Mouse (Mus musculus) testis, adult 2 months (tissue): ENCODE data around the gene Tmem255a.

Experiments used
- CTCF ChIP-seq: fragments of 200-500 bp; IDR thresholded peaks from 2 replicates; pipeline ENCODE4 v1.5.1; 2012; ENCODE audit warnings: low read depth, mild to moderate bottlenecking, inconsistent platforms, low read length, moderate library complexity; ENCODE audit not compliant: control insufficient read depth, insufficient read depth, insufficient replicate concordance
- POLR2A ChIP-seq: fragments of 200-500 bp; IDR thresholded peaks from 2 replicates; pipeline ENCODE4 v1.6.1; 2012; ENCODE audit warnings: low read depth, mild to moderate bottlenecking, inconsistent platforms, low read length, moderate library complexity; ENCODE audit not compliant: control insufficient read depth

DNA sequence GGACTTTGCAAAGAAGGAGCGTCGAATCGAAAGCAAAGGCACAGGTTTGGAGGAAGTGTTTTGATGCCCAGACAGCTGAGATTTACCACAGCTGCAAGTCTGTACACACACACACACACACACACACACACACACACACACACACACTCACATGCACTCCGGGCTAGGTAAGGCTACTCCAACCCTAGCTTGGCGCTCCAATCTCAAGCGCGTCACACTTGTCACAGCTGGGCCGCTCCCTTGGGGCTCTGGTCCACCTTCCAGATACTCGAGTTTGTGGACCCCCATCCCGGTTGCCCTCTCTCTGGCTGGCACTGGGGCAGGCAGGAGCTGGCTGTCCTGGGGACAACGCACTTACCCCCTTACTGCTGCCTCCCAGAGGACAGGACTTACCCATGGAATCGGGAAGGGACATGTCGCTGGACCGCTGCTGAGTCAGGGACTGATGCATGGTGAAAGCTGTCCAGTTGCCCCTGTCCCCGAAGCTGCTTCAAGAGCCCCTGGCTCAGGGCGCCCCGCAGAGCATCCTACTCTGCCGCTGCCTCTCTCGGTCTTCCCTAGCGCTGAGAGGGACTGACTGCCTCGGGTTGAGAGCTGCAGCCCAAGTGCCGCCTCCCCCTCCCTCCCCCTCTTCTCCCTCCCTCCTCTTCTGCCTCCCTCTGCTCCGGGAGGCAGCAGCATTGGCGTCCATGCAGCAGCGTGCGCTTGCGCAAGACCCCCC lies at the start of gene Tmem255a:
- no peak for TF ChIP-seq CTCF
- no peak for TF ChIP-seq POLR2A
